18 mouse cellular contexts compared by ENCODE assay signal in the genomic region with DNA sequence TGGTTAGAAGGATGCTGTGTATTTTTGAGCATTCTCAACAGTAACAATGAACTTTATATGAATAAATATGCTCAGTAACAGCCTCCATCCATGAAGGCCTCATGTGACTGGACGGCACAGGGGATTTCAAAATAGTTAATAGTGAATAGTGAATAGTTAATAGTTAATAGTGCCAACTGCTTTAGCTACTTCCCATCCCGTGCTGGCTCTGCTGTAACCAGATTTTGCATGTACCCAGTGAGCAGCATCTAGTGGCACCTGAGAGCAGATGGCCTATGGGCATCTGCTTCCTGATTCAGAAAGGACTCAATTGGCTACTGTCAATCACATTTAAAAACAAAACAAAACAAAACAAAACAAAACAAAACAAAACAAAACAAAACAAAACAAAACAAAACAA.
"Had no signal": no experiment of that assay in that cellular context is flagged by ENCODE, and none has a peak within 500 bp of the region (broad histone marks: within the 10 kb centered on the region; RNA-seq: fewer than 3 reads in every experiment).

No protein-coding gene starts in this region.

- H3K36me3 ChIP-seq: midbrain, embryonic 10.5 days; midbrain, embryonic 12.5 days; neural tube, embryonic 13.5 days; neural tube, embryonic 15.5 days had no signal

- H3K4me1 ChIP-seq: midbrain, embryonic 12.5 days; neural tube, embryonic 13.5 days; neural tube, embryonic 15.5 days had no signal

- H3K4me2 ChIP-seq: lung, embryonic 14.5 days; midbrain, embryonic 12.5 days; neural tube, embryonic 13.5 days; neural tube, embryonic 15.5 days had no signal

- H3K27ac ChIP-seq: midbrain, embryonic 10.5 days; midbrain, embryonic 12.5 days; neural tube, embryonic 13.5 days; neural tube, embryonic 15.5 days had no signal

- H3K9ac ChIP-seq: lung, embryonic 14.5 days; midbrain, embryonic 12.5 days; neural tube, embryonic 13.5 days; neural tube, embryonic 15.5 days had no signal

- H3K27me3 ChIP-seq: midbrain, embryonic 12.5 days; neural tube, embryonic 13.5 days; neural tube, embryonic 15.5 days had no signal

- H3K4me3 ChIP-seq: midbrain, embryonic 10.5 days; midbrain, embryonic 12.5 days; myocyte; neural tube, embryonic 13.5 days; neural tube, embryonic 15.5 days had no signal

- H3K9me3 ChIP-seq: midbrain, embryonic 10.5 days; midbrain, embryonic 12.5 days; neural tube, embryonic 13.5 days; neural tube, embryonic 15.5 days had no signal

- DNase-seq: lung, embryonic 14.5 days; lung, postnatal 10 days; lung, postnatal 4 days; midbrain, embryonic 14.5 days; retina, postnatal 1 day; right cerebral cortex, adult 18-20 months; right cerebral cortex, postnatal 25 days; right cerebral cortex, postnatal 4 days; spleen, adult 18-20 months; thymus, adult 18-20 months; thymus, postnatal 14 days; thymus, postnatal 36 days had no signal

- ATAC-seq: midbrain, embryonic 16.5 days had no signal
